Mouse (Mus musculus): ENCODE data around the gene Itga9.

The Itga9 gene

DNA sequence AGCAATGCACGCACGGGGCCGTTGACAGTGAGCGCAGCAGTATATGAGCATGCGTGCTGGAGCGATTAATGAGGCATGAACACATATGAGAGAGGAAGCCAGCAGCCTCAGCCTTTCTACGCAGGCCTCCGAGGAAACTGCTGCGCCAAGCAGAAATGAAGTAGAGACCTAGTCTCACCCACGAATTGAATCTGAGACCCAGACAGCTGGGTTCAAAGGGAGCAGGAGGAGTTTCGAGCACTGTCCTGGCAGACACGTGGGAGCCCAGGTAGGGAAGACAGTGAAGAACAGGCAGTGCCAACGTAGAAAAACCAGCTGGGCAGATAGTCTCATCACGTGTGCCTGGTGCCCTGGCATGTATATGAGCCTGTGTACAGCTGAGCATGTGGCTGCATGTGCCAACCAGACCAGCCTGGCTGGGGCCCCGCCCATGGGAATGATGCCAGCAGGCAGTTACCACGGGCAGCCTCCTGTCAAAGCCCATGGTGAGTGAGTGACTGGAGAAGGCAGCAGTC, 313.2 kb downstream of the Itga9 start:
- DNase-seq (ENCODE audit: low read depth, low spot score), result peak; percentile 33

DNA sequence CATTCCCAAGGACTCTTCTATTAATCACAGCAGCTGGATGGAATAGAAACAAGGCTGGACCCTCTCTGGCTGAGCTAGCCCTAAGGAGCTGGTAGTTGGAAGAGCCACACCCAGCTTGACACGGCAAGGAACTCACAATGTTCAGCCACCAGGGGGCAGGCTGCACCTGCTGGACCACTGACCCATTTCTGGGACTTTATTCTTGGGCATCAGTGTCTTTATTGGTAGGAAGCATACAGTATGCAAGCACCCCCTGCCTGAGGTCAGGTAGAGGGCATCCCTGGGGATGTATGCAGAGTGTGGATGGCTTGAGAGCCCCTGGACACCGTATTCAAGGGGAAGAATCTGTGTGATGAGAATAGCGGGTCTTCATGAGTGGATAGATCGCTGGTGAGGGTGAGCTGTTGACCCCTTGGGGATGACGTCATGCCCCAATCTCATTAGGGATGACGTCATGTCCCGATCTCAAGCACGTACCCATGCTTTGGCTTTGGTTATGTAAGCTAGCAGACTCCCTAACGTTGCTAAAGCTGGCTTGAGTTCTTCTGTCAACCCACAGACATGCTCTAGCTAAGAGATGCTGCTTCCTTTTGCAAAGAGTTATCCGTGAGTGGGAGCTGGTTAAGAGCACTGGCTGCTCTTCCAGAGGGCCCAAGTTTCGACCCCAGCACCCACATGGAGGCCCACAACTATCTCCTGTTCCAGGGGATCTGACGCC, 314.5 kb downstream of the Itga9 start:
- peak; percentile 87 for DNase-seq (ENCODE audit: low read depth, low spot score)

DNA sequence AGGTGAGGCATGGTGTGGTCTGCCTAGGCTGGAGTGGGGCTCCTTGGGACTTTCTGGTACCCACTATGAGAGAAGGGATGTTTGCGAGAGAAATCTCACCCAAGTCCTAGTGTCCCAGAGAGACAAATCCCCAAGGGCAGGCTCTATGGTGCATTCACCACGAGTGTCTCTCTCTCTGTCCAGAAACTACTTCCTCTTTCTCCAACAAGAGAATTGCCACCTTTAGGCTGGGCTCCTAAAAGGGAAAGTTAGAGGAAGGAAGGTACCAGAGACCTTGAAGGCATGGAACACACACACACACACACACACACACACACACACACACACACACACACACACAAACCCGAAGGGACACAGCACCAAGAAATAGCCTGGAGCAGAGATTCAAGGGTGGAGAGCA, 315.4 kb downstream of the Itga9 start:
- DNase-seq (ENCODE audit: low read depth, low spot score), result no peak

DNA sequence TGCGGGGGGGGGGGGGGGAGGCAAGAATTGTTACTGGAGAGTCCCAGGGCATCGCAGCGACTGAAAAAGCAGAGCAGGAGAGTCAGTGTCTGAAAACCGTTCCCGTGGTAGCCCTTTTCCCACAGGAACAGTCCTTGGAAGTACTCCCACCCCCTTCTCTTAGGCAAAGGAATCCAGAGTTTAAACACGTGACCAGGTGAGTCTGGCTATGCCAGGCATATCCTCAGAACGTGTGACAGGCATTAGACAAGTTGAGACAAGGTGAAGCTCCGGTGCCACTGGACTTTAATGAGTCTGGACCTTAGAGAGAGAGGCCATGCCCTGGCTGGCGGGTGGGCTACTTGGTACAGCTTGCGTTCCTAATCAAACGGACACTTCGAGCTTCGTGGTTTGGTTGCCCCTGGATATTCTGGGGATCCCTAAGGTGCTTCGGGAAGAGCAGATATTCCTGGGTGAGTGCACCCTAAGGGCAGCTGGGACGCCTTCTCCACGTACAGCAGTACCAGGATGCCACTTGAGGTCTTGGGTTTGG, 318.1 kb downstream of the Itga9 start:
- DNase-seq (ENCODE audit: low read depth, low spot score), result no peak

DNA sequence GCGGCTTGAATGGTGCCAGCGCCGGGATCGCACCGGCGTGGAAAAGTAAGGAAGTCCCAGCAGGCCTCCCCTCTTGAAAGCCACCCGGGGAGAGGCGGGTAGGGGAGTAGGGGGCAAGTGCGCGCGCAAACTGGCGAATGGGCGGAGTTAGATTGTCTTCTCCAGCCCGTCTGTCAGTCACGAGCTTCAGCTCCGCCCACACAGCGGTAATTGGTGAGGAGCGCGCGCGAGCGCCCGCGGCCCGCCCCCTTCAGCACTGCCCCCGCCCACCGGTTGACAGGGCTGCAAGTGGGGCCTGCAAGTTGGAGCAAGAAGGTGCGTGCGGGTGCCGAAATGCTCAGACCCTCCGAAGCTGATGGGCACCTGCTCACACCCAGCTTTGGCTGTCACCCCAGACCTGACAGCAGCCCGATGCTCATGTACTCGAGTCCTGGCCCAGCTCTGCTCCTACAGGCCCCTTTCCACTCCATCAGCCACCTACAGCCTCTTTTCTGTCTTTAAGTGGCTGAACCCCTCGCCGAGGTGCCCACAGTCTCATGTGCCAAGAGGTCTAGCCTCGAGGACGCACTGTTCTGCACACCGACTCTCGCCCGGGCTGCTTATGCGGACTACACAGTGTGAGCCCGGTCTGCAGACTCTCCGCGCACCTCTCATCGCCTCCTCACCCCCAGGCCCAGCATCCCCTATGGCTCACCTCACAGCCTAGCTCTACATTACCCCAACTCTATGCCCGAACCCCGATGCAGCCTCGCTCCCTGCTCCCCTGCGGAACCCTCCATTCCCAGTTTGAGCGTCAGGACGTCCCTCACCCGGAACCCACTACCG, 319.0 kb downstream of the Itga9 start:
- peak; percentile 97 for DNase-seq (ENCODE audit: low read depth, low spot score)

DNA sequence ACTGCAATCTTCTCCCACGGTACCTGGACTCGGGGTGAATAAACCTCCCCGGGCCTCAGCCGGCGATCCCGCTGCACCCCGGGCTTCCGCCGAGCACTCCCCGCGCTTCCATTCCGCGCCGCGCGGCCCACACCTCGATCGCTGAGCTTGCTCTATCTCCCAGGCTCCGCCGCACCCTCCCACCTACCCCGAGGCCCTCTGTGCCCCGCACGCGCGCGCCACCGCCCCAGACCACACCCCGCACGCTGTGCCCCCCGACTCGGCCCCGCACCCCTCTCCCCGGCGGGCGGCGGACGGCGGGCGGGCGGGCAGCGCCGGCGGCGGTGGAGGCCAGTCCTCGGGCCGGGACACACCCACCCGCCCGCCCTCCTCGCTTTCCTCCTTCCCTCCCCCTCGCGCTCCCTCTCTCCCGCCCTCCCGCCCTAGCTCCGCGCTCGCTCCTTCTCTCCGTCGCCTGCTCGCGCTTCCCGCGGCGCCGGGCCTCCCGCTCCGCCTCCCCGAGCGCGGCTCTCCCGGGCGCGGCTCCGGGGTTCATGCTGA, 319.7 kb downstream of the Itga9 start, which contains the start of gene Ctdspl:
Gene Ctdspl (plus strand): TSS at position 343 of the 540 bp plus-strand sequence.
- peak; percentile 73 for DNase-seq (ENCODE audit: low read depth, low spot score)

DNA sequence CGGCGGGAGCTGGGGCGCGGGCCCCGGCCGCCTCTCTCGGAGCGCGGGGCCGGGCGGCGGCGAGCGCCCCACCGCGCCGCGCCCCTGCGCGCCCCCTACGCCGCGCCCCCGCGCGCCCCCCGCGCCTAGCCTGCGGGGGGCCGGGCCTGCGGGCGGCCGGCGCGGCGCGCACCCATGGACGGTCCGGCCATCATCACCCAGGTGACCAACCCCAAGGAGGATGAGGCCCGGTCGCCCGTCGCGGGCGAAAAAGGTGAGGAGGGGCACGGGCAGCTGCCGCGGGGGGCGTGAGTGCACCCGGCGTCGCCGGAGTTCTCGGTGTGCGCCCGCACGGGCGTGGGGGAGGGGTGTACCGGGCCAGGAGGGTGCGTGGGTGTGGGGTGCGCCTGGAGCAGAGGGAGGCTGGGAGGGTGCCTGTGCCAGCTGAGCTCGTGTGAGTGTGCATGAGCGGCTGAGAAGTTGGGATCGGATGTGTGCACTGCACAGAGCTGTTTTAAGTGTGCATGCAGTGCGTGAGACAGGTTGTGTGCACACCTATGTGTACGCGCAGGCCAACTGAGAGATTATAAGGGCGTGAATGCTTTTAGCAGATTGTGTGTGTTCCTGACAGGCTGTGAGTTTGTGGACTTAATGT, 320.3 kb downstream of the Itga9 start:
- peak; percentile 84 for DNase-seq (ENCODE audit: low read depth, low spot score)

DNA sequence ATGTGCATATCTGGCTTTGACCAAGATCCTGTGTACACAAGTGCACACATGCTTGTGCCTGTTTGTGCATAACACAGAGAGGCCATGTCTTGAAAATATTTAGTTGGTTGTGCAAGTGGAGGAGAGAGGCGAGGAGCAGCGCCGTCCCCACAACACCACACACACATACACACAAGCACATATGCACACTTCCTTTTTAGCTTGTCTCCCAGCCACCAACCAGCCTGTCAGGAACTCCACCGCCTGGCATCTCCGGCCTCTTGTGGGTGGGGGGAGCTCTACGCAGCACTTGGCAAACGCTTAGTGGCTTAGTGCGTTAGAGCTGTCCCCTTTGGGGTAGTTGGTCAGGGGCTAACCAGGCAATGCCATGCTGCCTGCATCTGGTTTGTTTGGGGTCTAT, 321.0 kb downstream of the Itga9 start:
- DNase-seq (ENCODE audit: low read depth, low spot score), result peak; percentile 61

DNA sequence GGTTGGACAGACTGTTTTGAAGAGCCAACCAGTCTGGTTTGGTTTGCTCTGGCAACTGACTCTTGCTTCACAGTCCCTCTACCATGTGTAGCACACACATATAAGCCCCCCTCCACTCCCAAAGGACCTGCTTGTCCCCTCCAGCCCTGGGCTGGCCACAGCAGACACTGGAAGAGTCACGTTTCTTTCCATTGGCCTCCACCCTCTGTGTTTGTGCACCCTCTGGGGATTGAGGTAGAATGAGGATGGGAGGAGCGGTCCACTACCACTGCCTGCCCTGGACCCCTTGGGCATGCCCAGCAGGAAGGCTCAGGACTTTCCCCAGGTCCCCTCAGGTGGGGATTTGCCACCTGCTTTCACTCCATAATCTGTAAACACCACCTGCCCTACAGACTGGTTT, 321.5 kb downstream of the Itga9 start:
- DNase-seq (ENCODE audit: low read depth, low spot score), result no peak

DNA sequence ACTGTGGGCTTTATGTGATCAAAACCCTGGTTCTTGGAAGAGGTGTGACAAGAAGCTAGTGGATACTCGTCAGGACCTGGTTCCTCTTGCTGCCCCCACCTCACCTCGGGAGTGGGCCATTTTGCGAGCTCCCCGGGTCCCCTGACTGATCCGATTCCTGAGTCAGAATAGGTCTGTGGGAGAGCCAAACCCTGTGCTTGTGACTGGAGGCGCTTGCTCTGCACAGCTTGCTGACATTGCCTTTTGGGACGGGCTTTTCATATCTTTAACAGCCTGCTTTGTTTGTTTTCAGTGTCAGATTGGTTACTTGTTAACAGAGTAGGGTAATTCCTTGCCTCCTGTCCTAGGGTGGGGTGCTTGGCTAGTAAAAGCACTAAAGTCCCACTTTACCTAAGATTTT, 322.2 kb downstream of the Itga9 start:
- DNase-seq (ENCODE audit: low read depth, low spot score), result peak; percentile 46

DNA sequence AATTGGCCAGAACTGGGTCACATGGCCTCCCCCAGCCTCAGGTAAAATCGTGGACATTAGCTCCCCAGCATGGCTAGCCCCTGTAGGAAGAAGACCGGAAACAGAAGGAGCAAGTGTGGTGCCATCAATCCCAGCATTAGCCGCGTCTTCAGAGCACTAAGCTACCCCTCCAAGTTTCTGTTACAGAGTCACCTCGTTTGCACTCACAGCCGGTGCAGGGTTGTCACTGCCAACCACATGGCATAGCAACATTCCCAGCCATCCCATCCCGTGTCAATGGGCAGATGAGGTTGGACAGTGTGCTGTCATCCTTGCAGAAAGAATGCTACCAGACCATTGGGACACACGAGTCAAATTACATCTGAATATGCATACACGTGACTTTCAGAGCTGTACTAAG, 324.1 kb downstream of the Itga9 start:
- no peak for DNase-seq (ENCODE audit: low read depth, low spot score)

DNA sequence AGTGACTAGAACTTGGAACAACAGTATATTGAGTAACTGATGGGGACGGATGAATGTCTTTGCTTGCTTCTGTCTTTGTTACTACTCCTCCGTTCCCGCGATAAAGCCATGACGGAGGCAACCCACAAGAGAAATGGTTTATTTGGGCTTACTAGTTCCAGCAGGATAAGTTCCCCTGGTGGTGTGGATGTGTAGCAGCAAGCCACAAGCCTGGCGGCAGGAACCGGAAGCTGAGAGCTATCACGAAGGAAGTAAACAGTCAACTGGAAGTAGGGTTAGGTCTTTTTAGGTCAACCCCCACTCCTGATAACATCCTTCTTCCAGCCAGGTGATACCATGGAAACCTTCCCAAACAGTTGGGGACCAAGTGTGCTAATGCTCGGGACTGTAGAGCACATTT, 327.3 kb downstream of the Itga9 start:
- DNase-seq (ENCODE audit: low read depth, low spot score), result no peak

DNA sequence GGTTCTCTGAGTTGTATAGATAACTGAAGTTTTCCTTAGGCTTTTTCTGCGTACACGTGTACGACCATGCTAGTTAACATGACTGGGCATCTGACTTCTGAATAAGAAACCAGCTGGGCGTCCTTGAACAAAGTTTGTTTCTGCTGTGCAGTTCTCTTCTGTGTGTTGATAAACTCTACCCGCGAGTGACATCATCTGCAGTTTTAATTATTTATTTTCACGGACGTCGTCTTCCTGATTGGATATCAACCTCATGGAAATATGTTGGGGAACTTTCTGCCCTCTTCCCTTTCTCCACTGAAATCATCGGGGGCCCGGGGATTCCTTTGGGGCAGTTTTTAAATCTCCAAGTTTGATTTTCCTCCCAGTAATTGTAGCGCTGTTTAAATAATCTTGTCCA, 327.8 kb downstream of the Itga9 start:
- DNase-seq (ENCODE audit: low read depth, low spot score), result no peak

DNA sequence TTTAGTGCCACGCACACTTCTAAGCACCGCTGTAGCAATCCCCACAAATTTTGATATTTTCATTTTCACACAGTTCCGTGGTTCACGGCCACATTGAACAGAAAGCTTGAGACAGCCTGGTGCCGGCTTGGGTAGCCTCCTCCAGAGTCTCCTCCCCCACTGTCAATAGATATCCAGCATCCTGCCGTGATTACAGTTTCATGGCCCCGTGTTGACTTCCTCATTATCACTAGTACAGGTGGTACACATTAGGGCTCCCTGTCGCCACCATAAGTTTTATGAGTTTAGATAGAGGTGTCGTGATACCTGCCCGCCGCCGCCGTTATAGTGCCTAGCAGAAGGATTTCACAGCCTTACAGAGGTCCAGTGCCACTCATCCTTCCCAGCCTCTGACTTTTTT, 328.6 kb downstream of the Itga9 start:
- DNase-seq (ENCODE audit: low read depth, low spot score), result no peak

DNA sequence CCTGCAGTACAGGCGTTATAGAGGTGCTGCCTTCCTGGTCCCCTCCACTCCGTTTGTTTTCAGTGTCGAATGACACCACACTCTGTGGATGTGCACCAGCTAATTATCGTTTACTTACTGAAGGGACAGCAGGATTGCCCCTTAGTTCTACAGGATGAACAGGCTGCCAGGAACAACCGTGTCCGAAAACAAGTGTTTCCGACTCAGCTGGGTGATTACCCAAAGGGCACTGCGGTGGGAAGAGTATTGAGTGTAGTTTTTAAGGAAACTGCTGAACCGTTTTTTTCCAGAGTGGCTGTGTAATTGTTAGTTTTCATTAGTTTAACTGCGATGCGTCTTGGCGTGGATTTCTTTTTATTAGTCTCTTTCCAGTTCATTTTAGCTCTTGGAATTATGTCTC, 329.6 kb downstream of the Itga9 start:
- DNase-seq (ENCODE audit: low read depth, low spot score), result no peak

DNA sequence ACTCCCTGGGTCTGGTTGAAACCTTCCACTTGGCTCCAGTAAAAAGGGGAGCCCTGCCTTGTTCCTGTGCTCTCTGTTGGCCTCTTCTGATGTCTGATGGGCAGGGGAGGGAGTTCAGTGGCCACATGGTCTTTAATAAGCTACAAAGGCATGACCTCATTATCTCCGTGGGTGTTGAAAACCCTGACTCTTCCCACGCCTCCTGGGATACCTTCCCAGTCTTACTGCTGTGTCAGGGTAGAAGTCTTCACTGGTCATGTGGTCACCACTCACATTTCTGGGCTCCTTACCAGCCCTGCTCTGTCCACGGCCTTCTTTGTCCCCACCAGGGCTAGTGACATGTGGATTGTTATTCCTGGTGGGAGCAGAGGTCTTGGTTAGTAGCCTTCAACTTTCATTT, 331.0 kb downstream of the Itga9 start:
- DNase-seq (ENCODE audit: low read depth, low spot score), result peak; percentile 55

DNA sequence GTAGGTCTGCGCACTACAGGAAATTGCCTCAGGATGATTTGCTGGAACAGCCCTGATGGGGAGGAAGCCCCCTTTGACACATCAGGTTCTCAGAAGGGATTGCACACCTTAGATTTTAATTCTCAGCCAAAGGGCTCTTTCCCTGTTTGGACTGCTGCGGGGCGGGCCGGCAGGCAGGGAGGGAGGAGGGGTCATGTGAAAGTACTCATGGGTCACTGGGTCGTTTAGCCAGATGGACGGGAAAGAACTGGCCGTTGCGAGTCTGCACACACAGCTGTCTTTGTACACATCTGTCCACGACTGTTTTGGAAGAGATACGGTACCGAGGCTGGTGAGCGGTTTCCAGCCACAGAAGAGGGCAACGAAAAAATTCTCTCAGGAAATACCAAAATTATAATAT, 332.9 kb downstream of the Itga9 start:
- DNase-seq (ENCODE audit: low read depth, low spot score), result no peak

DNA sequence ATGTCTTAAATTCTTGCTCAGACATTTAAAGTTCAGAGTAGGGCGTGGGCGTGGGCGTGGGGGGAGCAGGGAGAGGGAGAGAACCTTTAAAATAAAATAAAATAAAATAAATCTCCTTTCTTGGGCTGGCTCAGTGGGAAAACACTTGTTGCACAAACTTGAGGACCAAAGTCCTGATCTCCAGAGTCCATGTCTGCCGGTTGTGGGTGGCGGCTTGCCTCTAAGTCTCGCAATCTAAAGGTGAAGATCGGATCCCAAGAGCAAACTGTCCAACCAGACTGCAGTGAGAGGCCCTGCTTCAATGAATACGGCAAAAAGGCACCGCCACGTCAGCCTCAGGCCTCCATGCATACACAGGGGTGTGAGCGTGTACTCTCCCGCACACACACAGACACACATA, 333.3 kb downstream of the Itga9 start:
- no peak for DNase-seq (ENCODE audit: low read depth, low spot score)

DNA sequence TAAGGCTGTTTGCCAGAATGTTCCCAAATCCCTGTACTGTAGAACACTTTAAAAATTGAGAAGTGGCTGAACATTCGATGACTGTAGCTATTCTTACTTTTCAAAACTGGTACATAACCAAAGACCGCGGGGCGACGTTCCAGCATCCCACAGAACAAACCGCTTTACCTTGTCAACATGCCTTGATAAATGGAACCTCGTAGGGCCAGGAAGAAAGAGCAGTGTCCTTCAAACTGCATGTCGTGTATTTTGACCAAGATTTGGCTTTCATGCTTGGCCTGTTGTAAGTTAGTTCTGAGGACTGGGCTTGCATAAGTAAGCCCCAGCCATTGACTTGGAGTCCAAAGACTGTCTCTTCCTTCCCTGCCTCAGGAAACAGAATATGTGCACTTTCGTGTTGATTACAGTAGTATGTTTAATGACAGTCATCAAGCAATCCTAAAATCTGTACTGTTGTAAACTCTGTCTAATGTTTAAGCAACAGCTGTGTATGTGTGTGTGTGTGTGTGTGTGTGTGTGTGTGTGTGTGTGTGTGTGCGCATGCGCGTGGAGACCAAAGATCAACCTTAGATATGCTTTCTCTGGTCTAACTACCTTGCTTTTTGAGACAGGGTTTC, 334.2 kb downstream of the Itga9 start:
- DNase-seq (ENCODE audit: low read depth, low spot score), result no peak

DNA sequence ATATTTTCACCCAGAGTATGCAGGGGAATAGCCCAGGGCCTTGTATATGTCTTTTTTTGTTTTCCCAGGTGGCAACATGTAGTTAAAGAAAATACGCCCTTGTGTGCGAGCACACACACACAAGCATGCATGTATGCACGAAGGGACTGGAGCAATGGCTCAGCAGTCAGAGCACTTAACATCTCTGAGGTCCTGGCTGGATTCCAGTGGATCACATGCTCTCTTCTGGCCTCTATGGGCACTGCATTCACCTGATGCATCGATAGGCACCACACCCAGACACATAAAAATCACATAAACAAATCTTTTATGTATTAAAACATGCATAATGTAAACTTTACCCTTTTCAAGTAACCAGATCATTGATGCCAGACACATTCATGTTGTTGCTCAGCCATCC, 335.5 kb downstream of the Itga9 start:
- DNase-seq (ENCODE audit: low read depth, low spot score), result no peak

DNA sequence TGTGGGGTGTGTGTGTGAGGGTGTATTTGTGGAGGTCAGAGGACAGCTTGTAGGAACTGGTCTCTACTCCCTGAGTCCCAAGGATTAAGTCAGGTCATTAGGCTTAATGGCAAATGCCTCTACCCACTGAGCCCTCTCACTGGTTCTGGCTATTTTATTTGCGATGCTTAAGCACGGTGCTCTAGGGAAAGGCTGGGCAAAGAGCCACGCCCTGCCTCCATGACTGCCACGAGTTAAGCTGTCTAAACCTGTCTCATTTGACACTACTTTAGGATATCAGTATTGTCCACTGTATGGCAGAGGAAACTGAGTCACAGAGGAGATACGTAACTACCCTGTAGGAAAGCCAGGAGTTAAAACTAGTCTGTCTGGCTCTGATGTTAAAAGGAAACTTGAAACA, 337.5 kb downstream of the Itga9 start:
- DNase-seq (ENCODE audit: low read depth, low spot score), result no peak
